In genomic region chr2:166523156-166523890, GRCm38 (mm10) we compare ENCODE assay signal across 18 mouse cellular contexts.
A peak's percentile ranks its signal among the peaks of the same experiment; 100 is the strongest.
DNase-seq lines count a peak whose midpoint lies in the region; ATAC-seq lines count a peak whose summit lies in the region.
"Had no signal": no experiment of that assay in that cellular context is flagged by ENCODE, and none has a peak within 500 bp of the region (broad histone marks: within the 10 kb centered on the region; RNA-seq: fewer than 3 reads in every experiment).

No protein-coding gene starts in this region.

- no peaks in the 10 kb centered on the region for H3K9me3 ChIP-seq in heart, embryonic 10.5 days
- H3K9me3 ChIP-seq in hindbrain, embryonic 14.5 days (ENCODE audit: control insufficient read depth, low read length) = no peaks in the 10 kb centered on the region
- no peaks in the 10 kb centered on the region for H3K9me3 ChIP-seq in hindbrain, embryonic 11.5 days (ENCODE audit: control insufficient read depth, low read length)
- no peaks in the 10 kb centered on the region for H3K9me3 ChIP-seq in embryonic facial prominence, embryonic 10.5 days
- H3K9me3 ChIP-seq in stomach, embryonic 14.5 days (ENCODE audit: control insufficient read depth, low read depth, low read length) = no peaks in the 10 kb centered on the region
- no peaks in the 10 kb centered on the region for H3K9me3 ChIP-seq in intestine, embryonic 15.5 days
- H3K9me3 ChIP-seq: embryonic facial prominence, embryonic 13.5 days; hindbrain, embryonic 15.5 days had no signal

- DNase-seq in heart, embryonic 10.5 days (ENCODE audit: low spot score) = no peak
- no peak for DNase-seq in heart, adult 11 months
- DNase-seq in hindbrain, embryonic 14.5 days (ENCODE audit: low spot score) = no peak
- no peak for DNase-seq in hindbrain, embryonic 11.5 days (ENCODE audit: low spot score)
- DNase-seq in embryonic facial prominence, embryonic 10.5 days (ENCODE audit: low spot score) = no peak
- no peak for DNase-seq in ovary, postnatal 10 days (ENCODE audit: low spot score)
- DNase-seq: adrenal gland, postnatal 36 days; cerebellum, postnatal 36 days; kidney, adult 8-10 months; kidney, postnatal 4 days; lung, adult 2 months; thymus, postnatal 25 days had no signal

- H3K27ac ChIP-seq in heart, embryonic 10.5 days = peak overlapping the region; percentile 87
- H3K27ac ChIP-seq in hindbrain, embryonic 14.5 days = peak overlapping the region; percentile 44; the same call in 1 of the 2 replicates
- no peak overlapping the region for H3K27ac ChIP-seq in hindbrain, embryonic 11.5 days (ENCODE audit: low read depth, low read length)
- peak overlapping the region; percentile 0; the same call in 1 of the 2 replicates for H3K27ac ChIP-seq in embryonic facial prominence, embryonic 10.5 days (replicated peaks)
- H3K27ac ChIP-seq in stomach, embryonic 14.5 days (ENCODE audit: low read length) = peak overlapping the region; percentile 66; the same call in 1 of the 2 replicates
- H3K27ac ChIP-seq in intestine, embryonic 15.5 days = no peak overlapping the region
- H3K27ac ChIP-seq: embryonic facial prominence, embryonic 13.5 days; hindbrain, embryonic 15.5 days had no signal

- H3K4me1 ChIP-seq in heart, embryonic 10.5 days = peaks cover 47% of the 10 kb centered on the region
- H3K4me1 ChIP-seq in hindbrain, embryonic 14.5 days (replicated peaks; ENCODE audit: control insufficient read depth, insufficient read depth, low read length) = peaks cover 15% of the 10 kb centered on the region
- H3K4me1 ChIP-seq in hindbrain, embryonic 11.5 days (replicated peaks; ENCODE audit: control insufficient read depth, insufficient read depth, low read length) = no peaks in the 10 kb centered on the region
- H3K4me1 ChIP-seq in embryonic facial prominence, embryonic 10.5 days = peaks cover 38% of the 10 kb centered on the region
- H3K4me1 ChIP-seq in stomach, embryonic 14.5 days (ENCODE audit: control insufficient read depth, insufficient read depth, low read length) = peaks cover 26% of the 10 kb centered on the region
- peaks cover 16% of the 10 kb centered on the region for H3K4me1 ChIP-seq in intestine, embryonic 15.5 days (replicated peaks)
- H3K4me1 ChIP-seq: megakaryocyte, embryonic 14.5 days had no signal

- ATAC-seq in hindbrain, embryonic 14.5 days (ENCODE audit: low FRiP score) = no peak
- no peak for ATAC-seq in hindbrain, embryonic 11.5 days (ENCODE audit: low FRiP score)
- no peak for ATAC-seq in stomach, embryonic 14.5 days (ENCODE audit: insufficient number of reproducible peaks, insufficient read depth, low FRiP score, low read depth)
- ATAC-seq in intestine, embryonic 15.5 days = no peak
- ATAC-seq: forebrain, embryonic 14.5 days had no signal

- H3K4me2 ChIP-seq in hindbrain, embryonic 14.5 days (replicated peaks) = no peak overlapping the region
- H3K4me2 ChIP-seq in hindbrain, embryonic 11.5 days (replicated peaks; ENCODE audit: low read depth, low read length) = no peak overlapping the region
- no peak overlapping the region for H3K4me2 ChIP-seq in stomach, embryonic 14.5 days (replicated peaks; ENCODE audit: low read depth, low read length)
- no peak overlapping the region for H3K4me2 ChIP-seq in intestine, embryonic 15.5 days (replicated peaks)
- H3K4me2 ChIP-seq: embryonic facial prominence, embryonic 13.5 days; hindbrain, embryonic 15.5 days had no signal

- no peaks in the 10 kb centered on the region for H3K36me3 ChIP-seq in heart, embryonic 10.5 days
- H3K36me3 ChIP-seq in hindbrain, embryonic 14.5 days (replicated peaks; ENCODE audit: control insufficient read depth, insufficient read depth) = no peaks in the 10 kb centered on the region
- H3K36me3 ChIP-seq in hindbrain, embryonic 11.5 days (ENCODE audit: control insufficient read depth, insufficient read depth, low read length) = no peaks in the 10 kb centered on the region
- H3K36me3 ChIP-seq in embryonic facial prominence, embryonic 10.5 days (replicated peaks) = no peaks in the 10 kb centered on the region
- H3K36me3 ChIP-seq in stomach, embryonic 14.5 days (ENCODE audit: control insufficient read depth, insufficient read depth, low read length) = no peaks in the 10 kb centered on the region
- no peaks in the 10 kb centered on the region for H3K36me3 ChIP-seq in intestine, embryonic 15.5 days
- H3K36me3 ChIP-seq: embryonic facial prominence, embryonic 13.5 days; hindbrain, embryonic 15.5 days had no signal

- H3K27me3 ChIP-seq in heart, embryonic 10.5 days (ENCODE audit: insufficient read depth, poor library complexity, severe bottlenecking) = 0 out of 2 replicates have a peak, but pooled peaks cover 9% of the 10 kb centered on the region
- no peaks in the 10 kb centered on the region; the same call in 1 of the 2 replicates for H3K27me3 ChIP-seq in hindbrain, embryonic 14.5 days (ENCODE audit: control insufficient read depth, insufficient read depth, low read length)
- H3K27me3 ChIP-seq in hindbrain, embryonic 11.5 days (ENCODE audit: control insufficient read depth, insufficient read depth, low read length) = peaks cover 6% of the 10 kb centered on the region
- H3K27me3 ChIP-seq in embryonic facial prominence, embryonic 10.5 days (replicated peaks; ENCODE audit: low read depth, poor library complexity, severe bottlenecking) = peaks cover 14% of the 10 kb centered on the region
- no peaks in the 10 kb centered on the region for H3K27me3 ChIP-seq in stomach, embryonic 14.5 days (ENCODE audit: control insufficient read depth, insufficient read depth, low read length)
- no peaks in the 10 kb centered on the region for H3K27me3 ChIP-seq in intestine, embryonic 15.5 days (replicated peaks)
- H3K27me3 ChIP-seq: embryonic facial prominence, embryonic 13.5 days had no signal

- no peak overlapping the region for H3K4me3 ChIP-seq in heart, embryonic 10.5 days
- H3K4me3 ChIP-seq in hindbrain, embryonic 14.5 days (replicated peaks; ENCODE audit: low read length) = no peak overlapping the region
- H3K4me3 ChIP-seq in hindbrain, embryonic 11.5 days (ENCODE audit: low read depth, low read length) = no peak overlapping the region
- H3K4me3 ChIP-seq in embryonic facial prominence, embryonic 10.5 days = no peak overlapping the region
- no peak overlapping the region for H3K4me3 ChIP-seq in stomach, embryonic 14.5 days (ENCODE audit: low read depth, low read length)
- H3K4me3 ChIP-seq in intestine, embryonic 15.5 days (replicated peaks) = no peak overlapping the region
- H3K4me3 ChIP-seq: embryonic facial prominence, embryonic 13.5 days; hindbrain, embryonic 15.5 days; megakaryocyte, embryonic 14.5 days had no signal

- no peak overlapping the region for H3K9ac ChIP-seq in hindbrain, embryonic 14.5 days
- H3K9ac ChIP-seq in hindbrain, embryonic 11.5 days (ENCODE audit: low read depth, low read length) = no peak overlapping the region
- no peak overlapping the region for H3K9ac ChIP-seq in stomach, embryonic 14.5 days (replicated peaks; ENCODE audit: low read depth, low read length)
- H3K9ac ChIP-seq in intestine, embryonic 15.5 days = no peak overlapping the region
- H3K9ac ChIP-seq: embryonic facial prominence, embryonic 13.5 days; hindbrain, embryonic 15.5 days had no signal

- WGBS in heart, embryonic 10.5 days = 77% methylated on average over 10 of the region's 10 CpGs
- WGBS in hindbrain, embryonic 14.5 days = 75% methylated on average over 10 of the region's 10 CpGs
- 75% methylated on average over 10 of the region's 10 CpGs for WGBS in hindbrain, embryonic 11.5 days
- 82% methylated on average over 10 of the region's 10 CpGs for WGBS in embryonic facial prominence, embryonic 10.5 days
- 63% methylated on average over 10 of the region's 10 CpGs for WGBS in stomach, embryonic 14.5 days
- WGBS in intestine, embryonic 15.5 days = 75% methylated on average over 10 of the region's 10 CpGs

Comparison
In these comparisons a context has a peak if more than half of its experiments do, and no peak if none do; other contexts are left out.
1. H3K27ac ChIP-seq: peak in heart, embryonic 10.5 days (single experiment), hindbrain, embryonic 14.5 days (single experiment), embryonic facial prominence, embryonic 10.5 days (single experiment) and stomach, embryonic 14.5 days (single experiment); none in hindbrain, embryonic 11.5 days (single experiment) and intestine, embryonic 15.5 days (single experiment).